Mouse (Mus musculus) megakaryocyte, embryonic 14.5 days (primary cell): ENCODE data around the gene Stk33.

ENCODE experiments used
- FLI1 ChIP-seq: IDR thresholded peaks from 2 replicates; pipeline ENCODE4 v1.6.1; 2012; ENCODE audit warnings: low read length, inconsistent platforms, mixed read lengths
- GATA1 ChIP-seq: IDR thresholded peaks from 3 replicates; pipeline ENCODE4 v1.6.1; 2012; ENCODE audit warnings: mixed read lengths, low read length, inconsistent platforms, borderline replicate concordance

DNA sequence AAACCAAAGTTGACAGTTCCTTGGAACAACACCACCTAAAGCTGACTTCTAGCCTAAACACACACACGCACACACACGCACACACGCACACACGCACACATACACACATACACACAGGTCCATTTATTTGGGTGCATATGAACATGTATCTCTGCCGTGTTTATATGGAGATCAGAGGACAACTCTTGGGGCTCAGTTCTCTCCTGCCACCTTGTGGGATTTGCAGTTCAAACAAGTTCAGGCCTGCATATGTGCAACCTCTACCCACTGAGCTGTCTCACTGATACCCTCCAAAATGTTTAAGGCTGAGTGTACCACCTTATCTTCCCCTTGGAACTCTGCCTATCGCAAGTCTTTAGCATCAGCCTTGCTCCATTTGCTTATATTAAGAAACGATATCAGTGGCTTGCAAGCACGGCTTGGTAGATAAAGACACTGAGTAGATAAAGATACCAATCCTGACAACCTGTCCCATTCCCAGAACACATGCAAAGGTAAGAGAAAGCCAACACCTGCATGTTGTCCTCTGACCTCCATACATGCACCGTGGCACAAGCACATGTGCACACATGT, 1.9 kb upstream of the Stk33 start:
- TF ChIP-seq GATA1 = no peak
- no peak for TF ChIP-seq FLI1
